Mouse (Mus musculus) heart, adult 18-20 months (tissue): ENCODE results near the gene Smok3c. TPM values are rescaled to one million over a fixed set of nuclear protein-coding genes. Genes with fewer than 3 reads are reported as not detected.
"Not testable (repeated sequence)": the region's sequence is repeated elsewhere in the genome, so short reads cannot be mapped to it uniquely, and the experiment has no call there.

Source experiments
- DNase-seq, 2 experiments: peaks; one replicate each; pipeline ENCODE4 v3.0.0; 2021 to 2022; ENCODE audit warnings: mixed read lengths in 1 of 2
- long read RNA-seq, 2 experiments: library from polyadenylated mRNA; stranded (forward); transcript quantifications; one replicate each; pipeline ENCODE4 v2.0.0; 2021
- total RNA-seq, 2 experiments: library from RNA; stranded (reverse); gene quantifications; 2 replicates each; pipeline ENCODE4 v1.2.3; 2021

Smok3c gene
- total RNA-seq: not detected
- long read RNA-seq, experiment 1: 0 reads
- long read RNA-seq, experiment 2: 0 reads

GRCm38 (mm10) chr5:138052894-138053293, at the start of gene Smok3c:
Gene Smok3c, plus strand, starts transcription at chr5:138053194.
- DNase-seq: not testable (repeated sequence)

GRCm38 (mm10) chr5:138009437-138009836, 43.6 kb upstream of the Smok3c start:
- DNase-seq: no peak

GRCm38 (mm10) chr5:138012382-138012781, 40.6 kb upstream of the Smok3c start:
- no peak for DNase-seq

- no peak for DNase-seq
Observed at GRCm38 (mm10) chr5:138016530-138016929, 36.5 kb upstream of the Smok3c start.

- no peak for DNase-seq
Observed at GRCm38 (mm10) chr5:138016997-138017396, 36.0 kb upstream of the Smok3c start.

GRCm38 (mm10) chr5:138019577-138019976, 33.4 kb upstream of the Smok3c start:
- DNase-seq: not testable (repeated sequence)

- not testable (repeated sequence) for DNase-seq
Observed at GRCm38 (mm10) chr5:138020961-138021479, 32.0 kb upstream of the Smok3c start, which contains the start of the genes Smok3a and Smok3b. Gene Smok3a, plus strand, starts transcription at chr5:138021261. Gene Smok3b, plus strand, starts transcription at chr5:138021429.

GRCm38 (mm10) chr5:138073803-138074202, 20.8 kb downstream of the Smok3c start:
- no peak for DNase-seq

- DNase-seq: no peak
Observed at GRCm38 (mm10) chr5:138075684-138076083, 22.7 kb downstream of the Smok3c start.

GRCm38 (mm10) chr5:138076148-138076547, 23.2 kb downstream of the Smok3c start:
- DNase-seq: no peak

- no peak for DNase-seq
Observed at GRCm38 (mm10) chr5:138080456-138080855, 27.5 kb downstream of the Smok3c start.

- DNase-seq: no peak
Observed at GRCm38 (mm10) chr5:138081446-138081845, 28.5 kb downstream of the Smok3c start.

GRCm38 (mm10) chr5:138083318-138083900, 30.4 kb downstream of the Smok3c start:
- no peak for DNase-seq

GRCm38 (mm10) chr5:138083936-138084335, 30.9 kb downstream of the Smok3c start:
- no peak for DNase-seq

- DNase-seq: peak in 1 of 2 experiments; percentile 28
Observed at GRCm38 (mm10) chr5:138084507-138084906, 31.5 kb downstream of the Smok3c start.

- DNase-seq: peak; percentile 88
Observed at GRCm38 (mm10) chr5:138084996-138085395, 32.0 kb downstream of the Smok3c start, which contains the start of gene Zkscan1. Gene Zkscan1, plus strand, starts transcription at chr5:138085084.

- DNase-seq: peak in 1 of 2 experiments; percentile 18
Observed at GRCm38 (mm10) chr5:138085421-138085911, 32.5 kb downstream of the Smok3c start.

GRCm38 (mm10) chr5:138086842-138087241, 33.8 kb downstream of the Smok3c start:
- no peak for DNase-seq

GRCm38 (mm10) chr5:138088366-138088765, 35.4 kb downstream of the Smok3c start:
- DNase-seq: no peak

GRCm38 (mm10) chr5:138089108-138089551, 36.1 kb downstream of the Smok3c start:
- DNase-seq: no peak

- no peak for DNase-seq
Observed at GRCm38 (mm10) chr5:138090271-138090670, 37.3 kb downstream of the Smok3c start.

- DNase-seq: no peak
Observed at GRCm38 (mm10) chr5:138090737-138091136, 37.7 kb downstream of the Smok3c start.

GRCm38 (mm10) chr5:138092771-138093170, 39.8 kb downstream of the Smok3c start:
- DNase-seq: no peak

- DNase-seq: no peak
Observed at GRCm38 (mm10) chr5:138094474-138094873, 41.5 kb downstream of the Smok3c start.
